Mouse (Mus musculus) forebrain, embryonic 13.5 days (tissue): ENCODE results near the gene Col1a1. TPM values are rescaled to one million over a fixed set of nuclear protein-coding genes. Genes with fewer than 3 reads are reported as not detected.

ENCODE experiments used
- ATAC-seq: fragments of 200-750 bp; cut with Nextera tagmentation; 2 replicates; pipeline ENCODE4 v1.8.0; 2017
- H3K27ac ChIP-seq: fragments of 300-500 bp; sonication (generic); 2 replicates; pipeline ENCODE4 v1.5.1; 2015; ENCODE audit warnings: inconsistent platforms, mild to moderate bottlenecking, moderate library complexity
- H3K27me3 ChIP-seq: fragments of 300-500 bp; sonication (generic); 2 replicates; pipeline ENCODE4 v1.6.1; 2015; ENCODE audit warnings: mild to moderate bottlenecking, inconsistent platforms
- H3K36me3 ChIP-seq: fragments of 300-500 bp; sonication (generic); 2 replicates; pipeline ENCODE4 v1.6.1; 2015; ENCODE audit warnings: mild to moderate bottlenecking, inconsistent platforms; ENCODE audit not compliant: poor library complexity, severe bottlenecking
- H3K4me1 ChIP-seq: fragments of 300-500 bp; sonication (generic); 2 replicates; pipeline ENCODE4 v1.6.1; 2015; ENCODE audit warnings: inconsistent platforms
- H3K4me2 ChIP-seq: fragments of 300-500 bp; sonication (generic); 2 replicates; pipeline ENCODE4 v1.6.1; 2015; ENCODE audit warnings: inconsistent platforms, mild to moderate bottlenecking, moderate library complexity
- H3K4me3 ChIP-seq: fragments of 300-500 bp; sonication (generic); 2 replicates; pipeline ENCODE4 v1.5.1; 2015; ENCODE audit warnings: mild to moderate bottlenecking, inconsistent platforms
- H3K9ac ChIP-seq: fragments of 300-500 bp; sonication (generic); 2 replicates; pipeline ENCODE4 v1.6.1; 2015; ENCODE audit warnings: mild to moderate bottlenecking, inconsistent platforms
- H3K9me3 ChIP-seq: fragments of 300-500 bp; sonication (generic); replicated peaks from 2 replicates; pipeline ENCODE4 v1.6.1; 2016; ENCODE audit warnings: inconsistent platforms
- WGBS: fragments of 180-500 bp; shearing (Covaris S2); methylation state at CpG from one replicate; pipeline ENCODE4 v1.1.7; 2015; 5-methylcytosine and 5-hydroxymethylcytosine counted together
- polyA plus RNA-seq: library from polyadenylated mRNA; unstranded; fragments of >200 nt; fragmentation: Nextera tagmentation; extraction: Ambion mirVana; gene quantifications from 2 replicates; pipeline ENCODE4 v1.2.1, GENCODE M21; 2015

Col1a1 gene
- 29.9 and 31.5 TPM in 2 replicates for polyA plus RNA-seq

GRCm38 (mm10) chr11:94936045-94936444 is at the start of gene Col1a1:
TSS of gene Col1a1 (plus strand) at chr11:94936224.
- Histone ChIP-seq H3K4me3 (peak within 1 kb of the TSS; percentile 32), H3K4me1 (peaks cover 20% of the 10 kb centered on the region), H3K4me2 (peak within 1 kb of the TSS; percentile 64), H3K36me3 (no peaks in the 10 kb centered on the region), H3K9me3 (no peaks in the 10 kb centered on the region), H3K27ac (no peak within 1 kb of the TSS), H3K27me3 (peaks cover 88% of the 10 kb centered on the region), H3K9ac (peak within 1 kb of the TSS; percentile 21; the same call in 1 of the 2 replicates)
- ATAC-seq = no peak
- WGBS = 16% methylated on average over 19 of the region's 19 CpGs

GRCm38 (mm10) chr11:94891155-94891554 is 44.9 kb upstream of the Col1a1 start:
- ATAC-seq = no peak
- Histone ChIP-seq H3K27me3 (peaks cover 3% of the 10 kb centered on the region; the same call in 1 of the 2 replicates), H3K4me1 (no peaks in the 10 kb centered on the region), H3K4me3 (no peak overlapping the region), H3K36me3 (no peaks in the 10 kb centered on the region), H3K4me2 (no peak overlapping the region), H3K27ac (no peak overlapping the region), H3K9ac (no peak overlapping the region), H3K9me3 (no peaks in the 10 kb centered on the region)
- WGBS = 90% methylated on average over 6 of the region's 6 CpGs

GRCm38 (mm10) chr11:94896753-94897376 is 39.2 kb upstream of the Col1a1 start:
- ATAC-seq = no peak
- H3K4me3 ChIP-seq = no peak overlapping the region

GRCm38 (mm10) chr11:94901231-94901630 is 34.8 kb upstream of the Col1a1 start:
- WGBS = 81% methylated on average over 2 of the region's 2 CpGs
- H3K27ac ChIP-seq = no peak overlapping the region
- H3K9ac ChIP-seq = no peak overlapping the region
- H3K9me3 ChIP-seq = no peaks in the 10 kb centered on the region
- no peak overlapping the region for H3K4me3 ChIP-seq
- H3K36me3 ChIP-seq = no peaks in the 10 kb centered on the region
- no peaks in the 10 kb centered on the region for H3K4me1 ChIP-seq
- ATAC-seq = no peak
- no peak overlapping the region for H3K4me2 ChIP-seq
- no peaks in the 10 kb centered on the region for H3K27me3 ChIP-seq

More at GRCm38 (mm10) chr11:94896753-94897376, 39.2 kb upstream of the Col1a1 start:
- Histone ChIP-seq H3K9me3 (no peaks in the 10 kb centered on the region), H3K27ac (no peak overlapping the region), H3K4me1 (no peaks in the 10 kb centered on the region), H3K9ac (no peak overlapping the region), H3K4me2 (no peak overlapping the region), H3K36me3 (no peaks in the 10 kb centered on the region), H3K27me3 (no peaks in the 10 kb centered on the region)
- WGBS = 77% methylated on average over 16 of the region's 16 CpGs

GRCm38 (mm10) chr11:94904306-94904705 is 31.7 kb upstream of the Col1a1 start:
- Histone ChIP-seq H3K4me3 (no peak overlapping the region), H3K27me3 (no peaks in the 10 kb centered on the region), H3K9ac (no peak overlapping the region), H3K9me3 (no peaks in the 10 kb centered on the region), H3K4me2 (no peak overlapping the region), H3K4me1 (no peaks in the 10 kb centered on the region), H3K27ac (no peak overlapping the region), H3K36me3 (no peaks in the 10 kb centered on the region)
- no peak for ATAC-seq
- WGBS = 86% methylated on average over 3 of the region's 3 CpGs

GRCm38 (mm10) chr11:94910971-94911370 is 25.1 kb upstream of the Col1a1 start:
- Histone ChIP-seq H3K27me3 (no peaks in the 10 kb centered on the region), H3K27ac (no peak overlapping the region), H3K9ac (no peak overlapping the region), H3K4me2 (no peak overlapping the region), H3K4me3 (no peak overlapping the region), H3K9me3 (no peaks in the 10 kb centered on the region), H3K4me1 (peaks cover 4% of the 10 kb centered on the region), H3K36me3 (no peaks in the 10 kb centered on the region)
- 92% methylated on average over 5 of the region's 5 CpGs for WGBS
- no peak for ATAC-seq

GRCm38 (mm10) chr11:94912568-94912967 is 23.5 kb upstream of the Col1a1 start:
- 70% methylated on average over 3 of the region's 3 CpGs for WGBS
- no peak overlapping the region for H3K27ac ChIP-seq

GRCm38 (mm10) chr11:94913302-94914090 is 22.5 kb upstream of the Col1a1 start:
- Histone ChIP-seq H3K27ac (no peak overlapping the region), H3K9ac (no peak overlapping the region), H3K36me3 (no peaks in the 10 kb centered on the region), H3K4me1 (peaks cover 11% of the 10 kb centered on the region), H3K4me2 (no peak overlapping the region), H3K27me3 (no peaks in the 10 kb centered on the region), H3K9me3 (no peaks in the 10 kb centered on the region), H3K4me3 (no peak overlapping the region)
- 57% methylated on average over 6 of the region's 6 CpGs for WGBS
- no peak for ATAC-seq

More at GRCm38 (mm10) chr11:94912568-94912967, 23.5 kb upstream of the Col1a1 start:
- no peaks in the 10 kb centered on the region for H3K36me3 ChIP-seq
- H3K4me1 ChIP-seq = peaks cover 11% of the 10 kb centered on the region
- H3K27me3 ChIP-seq = no peaks in the 10 kb centered on the region
- H3K9ac ChIP-seq = no peak overlapping the region
- H3K9me3 ChIP-seq = no peaks in the 10 kb centered on the region
- no peak overlapping the region for H3K4me2 ChIP-seq
- no peak overlapping the region for H3K4me3 ChIP-seq
- ATAC-seq = no peak

- no peaks in the 10 kb centered on the region for H3K27me3 ChIP-seq
- no peak overlapping the region for H3K4me2 ChIP-seq
- no peaks in the 10 kb centered on the region for H3K36me3 ChIP-seq
- ATAC-seq = no peak
- H3K9ac ChIP-seq = no peak overlapping the region
- no peak overlapping the region for H3K4me3 ChIP-seq
- peaks cover 11% of the 10 kb centered on the region for H3K4me1 ChIP-seq
- H3K27ac ChIP-seq = no peak overlapping the region
- H3K9me3 ChIP-seq = no peaks in the 10 kb centered on the region
- WGBS = 23% methylated on average over 11 of the region's 16 CpGs
Measured at GRCm38 (mm10) chr11:94915675-94916403, 20.2 kb upstream of the Col1a1 start.

GRCm38 (mm10) chr11:94916477-94916876 is 19.5 kb upstream of the Col1a1 start:
- no peaks in the 10 kb centered on the region for H3K27me3 ChIP-seq
- H3K9me3 ChIP-seq = no peaks in the 10 kb centered on the region
- H3K27ac ChIP-seq = no peak overlapping the region
- no peaks in the 10 kb centered on the region for H3K36me3 ChIP-seq
- H3K4me3 ChIP-seq = no peak overlapping the region
- WGBS = 31% methylated on average over 4 of the region's 4 CpGs
- no peak overlapping the region for H3K9ac ChIP-seq
- ATAC-seq = no peak
- H3K4me1 ChIP-seq = peaks cover 11% of the 10 kb centered on the region
- no peak overlapping the region for H3K4me2 ChIP-seq

GRCm38 (mm10) chr11:94917717-94918116 is 18.3 kb upstream of the Col1a1 start:
- no peaks in the 10 kb centered on the region for H3K36me3 ChIP-seq
- no peak for ATAC-seq
- no peak overlapping the region for H3K9ac ChIP-seq
- 81% methylated on average over 6 of the region's 6 CpGs for WGBS
- H3K27ac ChIP-seq = no peak overlapping the region
- no peaks in the 10 kb centered on the region for H3K9me3 ChIP-seq
- H3K4me1 ChIP-seq = peaks cover 11% of the 10 kb centered on the region
- no peak overlapping the region for H3K4me3 ChIP-seq
- H3K4me2 ChIP-seq = no peak overlapping the region
- no peaks in the 10 kb centered on the region for H3K27me3 ChIP-seq

GRCm38 (mm10) chr11:94920996-94921401 is 15.0 kb upstream of the Col1a1 start:
- no peak for ATAC-seq
- Histone ChIP-seq H3K27me3 (no peaks in the 10 kb centered on the region), H3K4me2 (no peak overlapping the region), H3K27ac (no peak overlapping the region), H3K4me1 (peaks cover 7% of the 10 kb centered on the region), H3K9me3 (no peaks in the 10 kb centered on the region), H3K9ac (no peak overlapping the region), H3K4me3 (no peak overlapping the region), H3K36me3 (no peaks in the 10 kb centered on the region)
- WGBS = 70% methylated on average over 6 of the region's 6 CpGs
